Mouse (Mus musculus): ENCODE results near the gene Tcaf3.

DNA sequence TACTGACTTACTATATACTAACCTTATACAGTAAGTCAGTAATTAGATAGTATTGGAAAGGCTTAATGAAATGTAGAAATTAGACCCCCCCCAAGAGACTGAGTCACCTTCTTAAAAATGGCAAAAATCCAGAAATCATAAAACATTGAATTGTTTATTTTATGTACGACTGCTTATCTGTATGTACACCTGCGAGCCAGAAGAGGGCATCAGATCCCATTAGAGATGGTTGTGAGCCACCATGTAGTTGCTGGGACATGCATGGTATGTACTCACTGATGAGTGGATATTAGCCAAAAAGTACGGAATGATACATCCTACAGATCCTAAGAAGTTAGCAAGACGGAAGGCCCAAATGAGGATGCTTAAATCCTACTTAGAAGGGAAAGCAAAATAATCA, 33.9 kb upstream of the Tcaf3 start:
- TF ChIP-seq POLR2A (IDR thresholded peaks at IDR 0.05; ENCODE audit: control insufficient read depth in 1 of 2, insufficient read depth in 1 of 2, low read depth in 1 of 2, low read length in 2 of 2, poor library complexity in 1 of 2) (no peak), TCF12 (IDR thresholded peaks at IDR 0.05; ENCODE audit: low read depth, low read length) (no peak), CTCF (IDR thresholded peaks at IDR 0.05 in 2 of 3, conservative IDR thresholded peaks at IDR 0.05 in 1 of 3; ENCODE audit: control insufficient read depth in 1 of 3, insufficient read depth in 1 of 3, low read depth in 2 of 3, low read length in 3 of 3, poor library complexity in 1 of 3, severe bottlenecking in 1 of 3) (no peak), MAX (IDR thresholded peaks at IDR 0.05; ENCODE audit: low read length) (no peak), MEF2A (IDR thresholded peaks at IDR 0.05; ENCODE audit: extremely low read depth, insufficient replicate concordance, low read depth, low read length, poor library complexity, severe bottlenecking) (no peak), CHD1 (IDR thresholded peaks at IDR 0.05; ENCODE audit: low read depth, low read length) (no peak), BHLHE40 (IDR thresholded peaks at IDR 0.05; ENCODE audit: borderline replicate concordance, low read depth, low read length) (no peak), HCFC1 (IDR thresholded peaks at IDR 0.05; ENCODE audit: low read depth, low read length) (no peak), KAT2A (conservative IDR thresholded peaks at IDR 0.05; ENCODE audit: low read depth, low read length) (no peak), ZNF384 (IDR thresholded peaks at IDR 0.05; ENCODE audit: low read depth, low read length) (no peak), RCOR1 (IDR thresholded peaks at IDR 0.05; ENCODE audit: low read depth, low read length) (no peak)

Data from MEL (cell line).